Mouse (Mus musculus): Measurements from ENCODE around the gene Cdkn1a.

DNA sequence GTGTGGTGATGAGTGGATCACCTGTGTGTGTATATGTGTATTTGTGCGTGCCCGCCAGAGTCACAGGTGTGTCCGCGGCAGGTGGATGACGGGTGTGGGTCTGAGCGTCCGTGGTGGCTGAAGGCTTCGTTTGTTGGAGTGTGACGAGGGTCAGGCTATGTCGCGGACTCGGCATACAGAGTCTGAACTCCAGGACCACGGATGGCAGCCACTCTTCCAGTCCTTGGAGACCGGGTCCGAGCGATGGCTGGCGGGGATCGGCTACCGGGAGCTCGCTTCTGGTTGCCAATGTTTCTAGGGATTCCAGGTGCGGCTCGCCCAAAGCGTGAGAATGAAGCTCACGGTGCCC is 3.2 kb downstream of the Cdkn1a start:
- no peak for TF ChIP-seq CTCF (IDR thresholded peaks at IDR 0.05)
- TF ChIP-seq EP300 (IDR thresholded peaks at IDR 0.05; ENCODE audit: insufficient read depth, low read depth, low read length), result no peak
